Mouse (Mus musculus): ENCODE measurements at regions not wholly inside any gene's neighbourhood (a gene's known extent, or its start where the extent isn't known, plus 50 kb on each side); places are given as distances from the start of the nearest gene placed in this dataset.

- Histone ChIP-seq H3K4me1 (ENCODE audit: insufficient read depth) (no peaks in the 10 kb centered on the region), H3K27ac (ENCODE audit: low read depth) (no peak overlapping the region), H3K9me3 (ENCODE audit: low read length) (no peaks in the 10 kb centered on the region), H3K4me2 (ENCODE audit: low read depth, low read length) (no peak overlapping the region), H3K9ac (replicated peaks) (no peak overlapping the region), H3K4me3 (ENCODE audit: low read depth, low read length) (no peak overlapping the region), H3K36me3 (replicated peaks; ENCODE audit: insufficient read depth, low read length) (no peaks in the 10 kb centered on the region), H3K27me3 (ENCODE audit: insufficient read depth, low read length) (no peaks in the 10 kb centered on the region)
- TF ChIP-seq EP300 (IDR thresholded peaks at IDR 0.05; ENCODE audit: low read depth) (no peak), CTCF (IDR thresholded peaks at IDR 0.05; ENCODE audit: low read depth) (no peak)
- DNase-seq = no peak
- 79% methylated on average over 5 of the region's 5 CpGs for WGBS (ENCODE audit: insufficient replicate concordance)
- ATAC-seq = no peak
Observed at GRCm38 (mm10) chr2:9163819-9164560, 717.1 kb upstream of the 4930412O13Rik start.

GRCm38 (mm10) chr2:9182127-9182526, 698.9 kb upstream of the 4930412O13Rik start:
- H3K9ac ChIP-seq (replicated peaks) = no peak overlapping the region
- H3K4me1 ChIP-seq (ENCODE audit: insufficient read depth) = no peaks in the 10 kb centered on the region
- ATAC-seq (no peak), DNase-seq (no peak)
- 81% methylated on average over 5 of the region's 5 CpGs for WGBS (ENCODE audit: insufficient replicate concordance)
- no peak overlapping the region for H3K4me3 ChIP-seq (ENCODE audit: low read depth, low read length)
- H3K4me2 ChIP-seq (ENCODE audit: low read depth, low read length) = no peak overlapping the region
- no peak overlapping the region for H3K27ac ChIP-seq (ENCODE audit: low read depth)
- no peaks in the 10 kb centered on the region for H3K9me3 ChIP-seq (ENCODE audit: low read length)
- H3K36me3 ChIP-seq (replicated peaks; ENCODE audit: insufficient read depth, low read length) = no peaks in the 10 kb centered on the region
- no peak for TF ChIP-seq CTCF (IDR thresholded peaks at IDR 0.05; ENCODE audit: low read depth)
- no peak for TF ChIP-seq EP300 (IDR thresholded peaks at IDR 0.05; ENCODE audit: low read depth)
- H3K27me3 ChIP-seq (ENCODE audit: insufficient read depth, low read length) = no peaks in the 10 kb centered on the region

GRCm38 (mm10) chr2:9184243-9184642, 696.8 kb upstream of the 4930412O13Rik start:
- WGBS (ENCODE audit: insufficient replicate concordance) = 63% methylated on average over 4 of the region's 4 CpGs
- H3K4me3 ChIP-seq (ENCODE audit: low read depth, low read length) = no peak overlapping the region
- TF ChIP-seq CTCF (IDR thresholded peaks at IDR 0.05; ENCODE audit: low read depth) (no peak), EP300 (IDR thresholded peaks at IDR 0.05; ENCODE audit: low read depth) (no peak)
- H3K4me2 ChIP-seq (ENCODE audit: low read depth, low read length) = no peak overlapping the region
- H3K27me3 ChIP-seq (ENCODE audit: insufficient read depth, low read length) = no peaks in the 10 kb centered on the region
- DNase-seq = no peak
- no peaks in the 10 kb centered on the region for H3K9me3 ChIP-seq (ENCODE audit: low read length)
- no peak overlapping the region for H3K27ac ChIP-seq (ENCODE audit: low read depth)
- ATAC-seq = no peak
- no peaks in the 10 kb centered on the region for H3K36me3 ChIP-seq (replicated peaks; ENCODE audit: insufficient read depth, low read length)
- H3K4me1 ChIP-seq (ENCODE audit: insufficient read depth) = no peaks in the 10 kb centered on the region
- H3K9ac ChIP-seq (replicated peaks) = no peak overlapping the region

GRCm38 (mm10) chr2:9185780-9186483, 695.1 kb upstream of the 4930412O13Rik start:
- no peak overlapping the region for H3K27ac ChIP-seq (ENCODE audit: low read depth)
- H3K4me3 ChIP-seq (ENCODE audit: low read depth, low read length) = no peak overlapping the region
- no peaks in the 10 kb centered on the region for H3K27me3 ChIP-seq (ENCODE audit: insufficient read depth, low read length)
- H3K9me3 ChIP-seq (ENCODE audit: low read length) = no peaks in the 10 kb centered on the region
- 84% methylated on average over 2 of the region's 2 CpGs for WGBS (ENCODE audit: insufficient replicate concordance)
- H3K36me3 ChIP-seq (replicated peaks; ENCODE audit: insufficient read depth, low read length) = no peaks in the 10 kb centered on the region
- no peak overlapping the region for H3K9ac ChIP-seq (replicated peaks)
- DNase-seq (no peak), ATAC-seq (no peak)
- TF ChIP-seq EP300 (IDR thresholded peaks at IDR 0.05; ENCODE audit: low read depth) (no peak), CTCF (IDR thresholded peaks at IDR 0.05; ENCODE audit: low read depth) (no peak)
- H3K4me1 ChIP-seq (ENCODE audit: insufficient read depth) = no peaks in the 10 kb centered on the region
- H3K4me2 ChIP-seq (ENCODE audit: low read depth, low read length) = no peak overlapping the region

GRCm38 (mm10) chr2:9193195-9193594, 687.9 kb upstream of the 4930412O13Rik start:
- no peaks in the 10 kb centered on the region for H3K27me3 ChIP-seq (ENCODE audit: insufficient read depth, low read length)
- no peak overlapping the region for H3K27ac ChIP-seq (ENCODE audit: low read depth)
- TF ChIP-seq EP300 (IDR thresholded peaks at IDR 0.05; ENCODE audit: low read depth) (no peak), CTCF (IDR thresholded peaks at IDR 0.05; ENCODE audit: low read depth) (no peak)
- no peak overlapping the region for H3K4me2 ChIP-seq (ENCODE audit: low read depth, low read length)
- no peak overlapping the region for H3K4me3 ChIP-seq (ENCODE audit: low read depth, low read length)
- DNase-seq = no peak
- no peaks in the 10 kb centered on the region for H3K4me1 ChIP-seq (ENCODE audit: insufficient read depth)
- WGBS (ENCODE audit: insufficient replicate concordance) = 74% methylated on average over 6 of the region's 6 CpGs
- no peak overlapping the region for H3K9ac ChIP-seq (replicated peaks)
- ATAC-seq = no peak
- no peaks in the 10 kb centered on the region for H3K36me3 ChIP-seq (replicated peaks; ENCODE audit: insufficient read depth, low read length)
- no peaks in the 10 kb centered on the region for H3K9me3 ChIP-seq (ENCODE audit: low read length)

GRCm38 (mm10) chr2:9197025-9197424, 684.0 kb upstream of the 4930412O13Rik start:
- no peak overlapping the region for H3K9ac ChIP-seq (replicated peaks)
- H3K4me3 ChIP-seq (ENCODE audit: low read depth, low read length) = no peak overlapping the region
- WGBS (ENCODE audit: insufficient replicate concordance) = 48% methylated on average over 3 of the region's 3 CpGs
- ATAC-seq (no peak), DNase-seq (no peak)
- no peak for TF ChIP-seq CTCF (IDR thresholded peaks at IDR 0.05; ENCODE audit: low read depth)
- TF ChIP-seq EP300 (IDR thresholded peaks at IDR 0.05; ENCODE audit: low read depth) = no peak
- H3K4me1 ChIP-seq (ENCODE audit: insufficient read depth) = no peaks in the 10 kb centered on the region
- H3K27me3 ChIP-seq (ENCODE audit: insufficient read depth, low read length) = no peaks in the 10 kb centered on the region
- no peak overlapping the region for H3K27ac ChIP-seq (ENCODE audit: low read depth)
- no peak overlapping the region for H3K4me2 ChIP-seq (ENCODE audit: low read depth, low read length)
- no peaks in the 10 kb centered on the region for H3K36me3 ChIP-seq (replicated peaks; ENCODE audit: insufficient read depth, low read length)
- H3K9me3 ChIP-seq (ENCODE audit: low read length) = no peaks in the 10 kb centered on the region
